In genomic region chr10:69909856-69910255, GRCm38 (mm10) we compare ENCODE assay signal across 13 mouse cellular contexts.
DNase-seq lines count a peak whose midpoint lies in the region; ATAC-seq lines count a peak whose summit lies in the region.
"Had no signal": no experiment of that assay in that cellular context is flagged by ENCODE, and none has a peak within 500 bp of the region (broad histone marks: within the 10 kb centered on the region; RNA-seq: fewer than 3 reads in every experiment).

No protein-coding gene starts in this region.

- no peaks in the 10 kb centered on the region for H3K9me3 ChIP-seq in heart, embryonic 13.5 days
- no peaks in the 10 kb centered on the region for H3K9me3 ChIP-seq in lung, embryonic 16.5 days (ENCODE audit: control insufficient read depth, low read length)
- H3K9me3 ChIP-seq in intestine, embryonic 15.5 days = no peaks in the 10 kb centered on the region

- H3K36me3 ChIP-seq in heart, embryonic 13.5 days = peaks cover 14% of the 10 kb centered on the region
- no peaks in the 10 kb centered on the region for H3K36me3 ChIP-seq in lung, embryonic 16.5 days (ENCODE audit: control insufficient read depth, insufficient read depth, low read length)
- H3K36me3 ChIP-seq in intestine, embryonic 15.5 days = no peaks in the 10 kb centered on the region

- peak overlapping the region; percentile 80 for H3K27ac ChIP-seq in heart, embryonic 13.5 days (replicated peaks)
- H3K27ac ChIP-seq in lung, embryonic 16.5 days (ENCODE audit: low read length) = peak overlapping the region; percentile 84
- no peak overlapping the region for H3K27ac ChIP-seq in intestine, embryonic 15.5 days
- H3K27ac ChIP-seq: kidney, postnatal 0 days had no signal

- WGBS in heart, embryonic 13.5 days = 63% methylated on average over 4 of the region's 4 CpGs
- WGBS in lung, embryonic 16.5 days = 65% methylated on average over 4 of the region's 4 CpGs
- WGBS in intestine, embryonic 15.5 days = 83% methylated on average over 4 of the region's 4 CpGs

- H3K9ac ChIP-seq in heart, embryonic 13.5 days = peak overlapping the region; percentile 10; the same call in 1 of the 2 replicates
- no peak overlapping the region for H3K9ac ChIP-seq in lung, embryonic 16.5 days (ENCODE audit: low read length)
- no peak overlapping the region for H3K9ac ChIP-seq in intestine, embryonic 15.5 days

- peaks cover 25% of the 10 kb centered on the region for H3K4me1 ChIP-seq in heart, embryonic 13.5 days
- H3K4me1 ChIP-seq in lung, embryonic 16.5 days (replicated peaks; ENCODE audit: control insufficient read depth, insufficient read depth, low read length) = no peaks in the 10 kb centered on the region; the same call in none of the 2 replicates
- H3K4me1 ChIP-seq in intestine, embryonic 15.5 days (replicated peaks) = no peaks in the 10 kb centered on the region

- H3K27me3 ChIP-seq in heart, embryonic 13.5 days (replicated peaks) = no peaks in the 10 kb centered on the region
- H3K27me3 ChIP-seq in lung, embryonic 16.5 days (ENCODE audit: control insufficient read depth, insufficient read depth, low read depth, low read length) = no peaks in the 10 kb centered on the region
- H3K27me3 ChIP-seq in intestine, embryonic 15.5 days (replicated peaks) = no peaks in the 10 kb centered on the region

- no peak for ATAC-seq in heart, embryonic 13.5 days (ENCODE audit: extremely low read depth, insufficient number of reproducible peaks, low FRiP score, low TSS enrichment)
- peak; percentile 32; the same call in 1 of the 2 replicates for ATAC-seq in lung, embryonic 16.5 days (ENCODE audit: low read depth)
- ATAC-seq in intestine, embryonic 15.5 days = peak; percentile 52
- ATAC-seq in megakaryocyte progenitor cell, adult 5-6 weeks (replicated peaks; ENCODE audit: poor library complexity) = 0 out of 2 replicates have a peak, but pooled peaks have one; percentile 1
- ATAC-seq in frontal cortex, adult (ENCODE audit: low TSS enrichment) = no peak
- ATAC-seq: CD4-positive, CD25-positive, alpha-beta regulatory T cell, adult 4 months had no signal

- DNase-seq in heart, adult 9 months (ENCODE audit: low spot score in 2 of 2) = no peak
- DNase-seq in lung, postnatal 14 days = no peak
- DNase-seq in c-Kit-positive CD71-positive TER-119-positive erythroid progenitor cells, embryonic 14.5 days (ENCODE audit: low spot score) = no peak
- DNase-seq: cerebellum, adult 11-12 months; layer of hippocampus, postnatal 36 days; thymus, postnatal 36 days had no signal

- no peak overlapping the region for H3K4me3 ChIP-seq in heart, embryonic 13.5 days
- H3K4me3 ChIP-seq in lung, embryonic 16.5 days (ENCODE audit: low read length) = no peak overlapping the region
- no peak overlapping the region for H3K4me3 ChIP-seq in intestine, embryonic 15.5 days (replicated peaks)

- peak overlapping the region; percentile 51 for H3K4me2 ChIP-seq in heart, embryonic 13.5 days
- 0 out of 2 replicates have a peak overlapping the region, but pooled peaks have one; percentile 7 for H3K4me2 ChIP-seq in lung, embryonic 16.5 days (ENCODE audit: low read depth, low read length)
- H3K4me2 ChIP-seq in intestine, embryonic 15.5 days (replicated peaks) = no peak overlapping the region

Comparison
In these comparisons a context has a peak if more than half of its experiments do, and no peak if none do; other contexts are left out.
1. ATAC-seq: peak in lung, embryonic 16.5 days (single experiment), intestine, embryonic 15.5 days (single experiment) and megakaryocyte progenitor cell, adult 5-6 weeks (single experiment); none in heart, embryonic 13.5 days (single experiment) and frontal cortex, adult (single experiment).